Mouse (Mus musculus): ENCODE measurements around the gene Rpl21.

GRCm38 (mm10) chr5:146795728-146796127 lies 37.0 kb upstream of the Rpl21 start:
- TF ChIP-seq POLR2A (IDR thresholded peaks at IDR 0.05; ENCODE audit: borderline replicate concordance, extremely low read depth, insufficient read depth, insufficient read length, poor library complexity, severe bottlenecking) (no peak), CTCF (IDR thresholded peaks at IDR 0.05; ENCODE audit: borderline replicate concordance, extremely low read depth, insufficient read depth, insufficient read length) (no peak)
